Mouse (Mus musculus) urinary bladder, postnatal 25 days (tissue): Measurements from ENCODE around the gene Lum.

ENCODE experiments used
- DNase-seq: peaks from one replicate; pipeline ENCODE4 v3.0.0; 2022; ENCODE audit warnings: low spot score

The Lum gene

GRCm38 (mm10) chr10:97564957-97565856 is at the start of gene Lum:
Gene Lum (plus strand): TSS chr10:97565128.
- DNase-seq = no peak

- no peak for DNase-seq
Observed at GRCm38 (mm10) chr10:97523366-97523765, 41.6 kb upstream of the Lum start.

GRCm38 (mm10) chr10:97535697-97536096 is 29.2 kb upstream of the Lum start:
- DNase-seq = no peak

GRCm38 (mm10) chr10:97536921-97537320 is 28.0 kb upstream of the Lum start:
- no peak for DNase-seq

- DNase-seq = no peak
Observed at GRCm38 (mm10) chr10:97538202-97538601, 26.7 kb upstream of the Lum start.

- no peak for DNase-seq
Observed at GRCm38 (mm10) chr10:97547740-97548139, 17.2 kb upstream of the Lum start.

- DNase-seq = no peak
Observed at GRCm38 (mm10) chr10:97567489-97568135, 2.7 kb downstream of the Lum start.

GRCm38 (mm10) chr10:97582543-97583231 is 17.8 kb downstream of the Lum start:
- DNase-seq = no peak

- no peak for DNase-seq
Observed at GRCm38 (mm10) chr10:97584176-97584575, 19.2 kb downstream of the Lum start.

- no peak for DNase-seq
Observed at GRCm38 (mm10) chr10:97587159-97587558, 22.2 kb downstream of the Lum start.

GRCm38 (mm10) chr10:97589574-97589973 is 24.6 kb downstream of the Lum start:
- no peak for DNase-seq

GRCm38 (mm10) chr10:97591036-97591435 is 26.1 kb downstream of the Lum start:
- no peak for DNase-seq

GRCm38 (mm10) chr10:97591685-97592084 is 26.8 kb downstream of the Lum start:
- DNase-seq = no peak

- no peak for DNase-seq
Observed at GRCm38 (mm10) chr10:97595680-97596079, 30.8 kb downstream of the Lum start.

GRCm38 (mm10) chr10:97601744-97602143 is 36.8 kb downstream of the Lum start:
- DNase-seq = no peak

- DNase-seq = no peak
Observed at GRCm38 (mm10) chr10:97603256-97603655, 38.3 kb downstream of the Lum start.

- no peak for DNase-seq
Observed at GRCm38 (mm10) chr10:97606579-97606978, 41.7 kb downstream of the Lum start, which contains the start of gene Kera. Gene Kera (plus strand): TSS chr10:97606879.
